Mouse (Mus musculus) olfactory bulb, adult 2 months (tissue): ENCODE measurements around the gene Tmem63b.

Source experiments
- CTCF ChIP-seq: fragments of 200-500 bp; IDR thresholded peaks from 2 replicates; pipeline ENCODE4 v1.5.1; 2012; ENCODE audit warnings: low read depth, mild to moderate bottlenecking, low read length, moderate library complexity; ENCODE audit not compliant: insufficient read depth
- POLR2A ChIP-seq: fragments of 200-500 bp; IDR thresholded peaks from 2 replicates; pipeline ENCODE4 v1.6.1; 2012; ENCODE audit warnings: mild to moderate bottlenecking, low read depth, low read length, moderate library complexity; ENCODE audit not compliant: insufficient read depth

GRCm38 (mm10) chr17:45698368-45698767 lies 11.7 kb upstream of the Tmem63b start:
- TF ChIP-seq POLR2A, result no peak
- TF ChIP-seq CTCF, result no peak
